ENCODE assay signal across 13 mouse cellular contexts in the genomic region with DNA sequence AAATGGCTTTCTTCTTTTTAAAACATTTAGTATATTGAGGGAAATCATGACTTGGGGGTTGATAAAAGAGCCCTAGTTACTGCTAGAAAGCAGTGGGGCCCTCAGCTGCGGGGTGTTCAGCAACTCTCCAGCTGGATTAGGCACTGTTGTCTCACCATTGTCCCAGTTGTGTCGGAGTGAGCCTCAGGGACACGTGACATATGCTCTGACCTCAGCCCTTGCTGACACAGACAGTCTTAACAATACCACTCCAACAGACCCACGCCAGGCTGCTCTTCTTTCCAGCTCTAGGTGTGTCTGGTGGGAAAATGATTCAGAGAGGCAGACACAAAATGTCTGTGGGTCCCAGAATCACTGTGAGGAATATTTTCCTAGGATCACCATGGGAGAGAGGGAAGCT.
A peak's percentile ranks its signal among the peaks of the same experiment; 100 is the strongest.
DNase-seq lines count a peak whose midpoint lies in the region; ATAC-seq lines count a peak whose summit lies in the region.
"Had no signal": no experiment of that assay in that cellular context is flagged by ENCODE, and none has a peak within 500 bp of the region (broad histone marks: within the 10 kb centered on the region; RNA-seq: fewer than 3 reads in every experiment).

No protein-coding gene starts in this region.

- H3K4me1 ChIP-seq in heart, embryonic 10.5 days, result peaks cover 16% of the 10 kb centered on the region
- peaks cover 15% of the 10 kb centered on the region for H3K4me1 ChIP-seq in heart, embryonic 12.5 days (replicated peaks)
- peaks cover 4% of the 10 kb centered on the region; the same call in 1 of the 2 replicates for H3K4me1 ChIP-seq in lung, embryonic 15.5 days
- H3K4me1 ChIP-seq: embryonic facial prominence, embryonic 12.5 days had no signal

- no peaks in the 10 kb centered on the region for H3K36me3 ChIP-seq in heart, embryonic 10.5 days
- H3K36me3 ChIP-seq in heart, embryonic 12.5 days, result no peaks in the 10 kb centered on the region
- H3K36me3 ChIP-seq in lung, embryonic 15.5 days, result no peaks in the 10 kb centered on the region
- H3K36me3 ChIP-seq in macrophage (ENCODE audit: inconsistent target), result no peaks in the 10 kb centered on the region
- H3K36me3 ChIP-seq: embryonic facial prominence, embryonic 12.5 days; forebrain, embryonic 12.5 days; neural tube, embryonic 12.5 days had no signal

- no peak overlapping the region for H3K4me2 ChIP-seq in heart, embryonic 12.5 days
- H3K4me2 ChIP-seq in lung, embryonic 15.5 days, result no peak overlapping the region
- H3K4me2 ChIP-seq: embryonic facial prominence, embryonic 12.5 days; forebrain, embryonic 12.5 days; neural tube, embryonic 12.5 days had no signal

- H3K27ac ChIP-seq in heart, embryonic 10.5 days, result peak overlapping the region; percentile 50
- no peak overlapping the region for H3K27ac ChIP-seq in heart, embryonic 12.5 days (ENCODE audit: poor library complexity, severe bottlenecking)
- peak overlapping the region; percentile 29; the same call in 1 of the 2 replicates for H3K27ac ChIP-seq in lung, embryonic 15.5 days
- H3K27ac ChIP-seq in macrophage, result peak overlapping the region; percentile 38
- H3K27ac ChIP-seq: embryonic facial prominence, embryonic 12.5 days; forebrain, embryonic 12.5 days; neural tube, embryonic 12.5 days had no signal

- H3K4me3 ChIP-seq in heart, embryonic 10.5 days, result no peak overlapping the region
- H3K4me3 ChIP-seq in heart, embryonic 12.5 days, result no peak overlapping the region
- no peak overlapping the region for H3K4me3 ChIP-seq in lung, embryonic 15.5 days
- H3K4me3 ChIP-seq in macrophage (ENCODE audit: inconsistent target), result no peak overlapping the region
- H3K4me3 ChIP-seq: embryonic facial prominence, embryonic 12.5 days; forebrain, embryonic 12.5 days; neural tube, embryonic 12.5 days had no signal

- 26% methylated on average over 4 of the region's 4 CpGs for WGBS in heart, embryonic 10.5 days
- 28% methylated on average over 4 of the region's 4 CpGs for WGBS in heart, embryonic 12.5 days
- WGBS in lung, embryonic 15.5 days, result 42% methylated on average over 4 of the region's 4 CpGs
- whole genome bisulfite sequencing in macrophage (ENCODE audit: missing documents), result 60% methylated on average over 4 of the region's 4 CpGs

- H3K79me2 ChIP-seq in macrophage (ENCODE audit: inconsistent target), result no peaks in the 10 kb centered on the region

- no peaks in the 10 kb centered on the region for H3K9me3 ChIP-seq in heart, embryonic 10.5 days
- H3K9me3 ChIP-seq in heart, embryonic 12.5 days (replicated peaks), result 0 out of 2 replicates have a peak, but pooled peaks cover 3% of the 10 kb centered on the region
- no peaks in the 10 kb centered on the region for H3K9me3 ChIP-seq in lung, embryonic 15.5 days
- H3K9me3 ChIP-seq: embryonic facial prominence, embryonic 12.5 days; forebrain, embryonic 12.5 days; neural tube, embryonic 12.5 days had no signal

- no peak for DNase-seq in heart, embryonic 10.5 days (ENCODE audit: low spot score)
- no peak for DNase-seq in lung, adult 18-20 months
- peak; percentile 17 for DNase-seq in ZHBTc4 (ENCODE audit: low read depth, low spot score)
- no peak for DNase-seq in adrenal gland, adult 2 months
- DNase-seq: cerebellum, adult 9-10 months; heart, postnatal 14 days had no signal

- H3K27me3 ChIP-seq in heart, embryonic 10.5 days (ENCODE audit: insufficient read depth, poor library complexity, severe bottlenecking), result no peaks in the 10 kb centered on the region
- H3K27me3 ChIP-seq in heart, embryonic 12.5 days (replicated peaks), result no peaks in the 10 kb centered on the region
- no peaks in the 10 kb centered on the region for H3K27me3 ChIP-seq in lung, embryonic 15.5 days
- H3K27me3 ChIP-seq: embryonic facial prominence, embryonic 12.5 days; forebrain, embryonic 12.5 days; neural tube, embryonic 12.5 days had no signal

- ATAC-seq in heart, embryonic 12.5 days (ENCODE audit: insufficient number of reproducible peaks, low FRiP score), result no peak
- no peak for ATAC-seq in lung, embryonic 15.5 days (ENCODE audit: borderline replicate concordance, extremely low read depth, low FRiP score, low TSS enrichment)
- ATAC-seq: intestine, embryonic 16.5 days had no signal

- H3K9ac ChIP-seq in heart, embryonic 12.5 days, result no peak overlapping the region
- no peak overlapping the region for H3K9ac ChIP-seq in lung, embryonic 15.5 days
- H3K9ac ChIP-seq: embryonic facial prominence, embryonic 12.5 days; forebrain, embryonic 12.5 days; neural tube, embryonic 12.5 days had no signal
